Mouse (Mus musculus) monocyte, adult 5-6 weeks (primary cell): ENCODE results near the gene Pitpnm2. TPM values are rescaled to one million over a fixed set of nuclear protein-coding genes. Genes with fewer than 3 reads are reported as not detected.

Experiments
- ATAC-seq: fragments of 153-309, 156-312 bp; replicated peaks from 2 replicates; pipeline ENCODE4 v1.8.0; 2017; ENCODE audit warnings: mild to moderate bottlenecking; ENCODE audit not compliant: low TSS enrichment, insufficient number of reproducible peaks, severe bottlenecking, poor library complexity, low FRiP score
- total RNA-seq: library from RNA; stranded (forward); fragments of 200-1000, 200-491, 200-594 nt; gene quantifications from 3 replicates; pipeline ENCODE4 v1.2.3, GENCODE M21; 2017

The Pitpnm2 gene
- total RNA-seq, 1 experiment from 2014 or later = 1.1 TPM

- ATAC-seq = no peak
Observed at GRCm38 (mm10) chr5:124209850-124210249, 39.7 kb downstream of the Pitpnm2 start.

GRCm38 (mm10) chr5:124208030-124208429 is 41.5 kb downstream of the Pitpnm2 start:
- no peak for ATAC-seq

- ATAC-seq = no peak
Observed at GRCm38 (mm10) chr5:124206481-124207038, 43.0 kb downstream of the Pitpnm2 start.

GRCm38 (mm10) chr5:124205809-124206380 is 43.7 kb downstream of the Pitpnm2 start:
- ATAC-seq = no peak

- no peak for ATAC-seq
Observed at GRCm38 (mm10) chr5:124205211-124205610, 44.3 kb downstream of the Pitpnm2 start.

- ATAC-seq = no peak
Observed at GRCm38 (mm10) chr5:124204127-124204794, 45.3 kb downstream of the Pitpnm2 start.

- ATAC-seq = no peak
Observed at GRCm38 (mm10) chr5:124203251-124203650, 46.3 kb downstream of the Pitpnm2 start.

- no peak for ATAC-seq
Observed at GRCm38 (mm10) chr5:124202071-124202470, 47.5 kb downstream of the Pitpnm2 start.

GRCm38 (mm10) chr5:124201564-124201963 is 48.0 kb downstream of the Pitpnm2 start:
- no peak for ATAC-seq

GRCm38 (mm10) chr5:124200844-124201243 is 48.7 kb downstream of the Pitpnm2 start:
- ATAC-seq = no peak

GRCm38 (mm10) chr5:124199168-124199567 is 50.4 kb downstream of the Pitpnm2 start:
- no peak for ATAC-seq

GRCm38 (mm10) chr5:124198473-124198872 is 51.1 kb downstream of the Pitpnm2 start:
- no peak for ATAC-seq

GRCm38 (mm10) chr5:124196082-124196481 is 53.5 kb downstream of the Pitpnm2 start:
- ATAC-seq = no peak

- no peak for ATAC-seq
Observed at GRCm38 (mm10) chr5:124194386-124195084, 55.0 kb downstream of the Pitpnm2 start.

GRCm38 (mm10) chr5:124193286-124194112 is 56.1 kb downstream of the Pitpnm2 start:
- no peak for ATAC-seq

GRCm38 (mm10) chr5:124192726-124193285 is 56.8 kb downstream of the Pitpnm2 start:
- ATAC-seq = no peak

GRCm38 (mm10) chr5:124192251-124192710 is 57.3 kb downstream of the Pitpnm2 start:
- ATAC-seq = no peak

GRCm38 (mm10) chr5:124190146-124190870 is 59.3 kb downstream of the Pitpnm2 start:
- ATAC-seq = no peak
